Mouse (Mus musculus): Measurements from ENCODE around the gene Nop58. TPM values are rescaled to one million over a fixed set of nuclear protein-coding genes. Genes with fewer than 3 reads are reported as not detected.

The Nop58 gene
- polyA plus RNA-seq, 1 experiment from 2014 or later, result 271 TPM

DNA sequence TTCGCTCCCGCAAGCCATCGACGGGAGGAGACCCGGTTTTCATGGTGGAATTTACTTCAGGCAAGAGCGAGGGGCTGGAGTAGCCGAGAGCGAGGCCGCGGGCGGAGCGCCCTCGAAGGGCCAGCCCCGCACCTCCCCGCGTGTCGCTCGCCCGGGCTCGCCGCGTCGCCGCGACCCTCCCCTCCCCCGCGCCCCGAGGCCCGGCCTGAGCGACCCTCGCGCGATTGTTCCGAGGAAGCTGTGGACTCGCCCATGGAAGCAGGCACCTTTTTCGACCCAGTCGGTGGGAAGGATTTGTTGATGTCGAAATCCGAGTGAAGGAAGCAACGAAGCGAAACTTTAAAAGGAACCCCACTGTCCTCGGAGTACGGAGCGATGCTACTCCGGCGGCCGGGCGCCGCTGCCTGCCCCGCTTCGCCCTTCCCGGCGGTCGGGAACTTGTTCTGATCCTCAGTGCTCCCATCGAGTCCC lies 79.0 kb downstream of the Nop58 start:
- H3K4me2 ChIP-seq (replicated peaks; ENCODE audit: low read depth, low read length), result peak overlapping the region; percentile 65
- peak; percentile 78 for DNase-seq (ENCODE audit: low spot score)
- ATAC-seq (ENCODE audit: low FRiP score), result peak; percentile 79

DNA sequence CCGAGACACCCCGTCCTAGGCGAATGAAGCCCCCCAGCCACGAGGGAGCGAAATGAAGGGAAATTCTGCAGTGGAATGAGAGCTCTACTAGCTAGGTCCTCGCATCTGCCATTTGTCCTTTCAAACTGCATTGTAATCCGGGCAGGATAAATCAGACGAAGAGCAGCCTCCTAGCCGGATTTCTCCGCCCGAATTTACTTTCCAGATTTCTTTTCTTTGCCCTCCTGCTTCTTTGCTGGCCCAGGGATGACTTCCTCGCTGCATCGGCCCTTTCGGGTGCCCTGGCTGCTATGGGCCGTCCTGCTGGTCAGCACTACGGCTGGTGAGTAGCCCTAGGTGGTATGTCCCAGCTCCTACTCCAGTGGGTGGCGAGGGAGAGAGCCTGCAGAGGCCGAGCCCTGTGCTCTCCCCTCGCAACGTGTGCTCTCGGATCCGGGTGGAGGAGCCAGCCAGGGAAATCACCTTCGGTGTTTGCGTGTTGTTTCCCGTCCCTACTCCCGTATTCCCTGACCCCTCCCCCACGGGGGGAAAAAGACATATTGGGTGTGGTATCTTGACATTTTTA lies 79.7 kb downstream of the Nop58 start:
- H3K9me3 ChIP-seq (ENCODE audit: control insufficient read depth, low read length), result no peaks in the 10 kb centered on the region
- no peaks in the 10 kb centered on the region for H3K4me1 ChIP-seq (replicated peaks; ENCODE audit: control insufficient read depth, insufficient read depth, low read length)
- peak overlapping the region; percentile 65 for H3K4me2 ChIP-seq (replicated peaks; ENCODE audit: low read depth, low read length)
- 0% methylated on average over 27 of the region's 27 CpGs for WGBS
- H3K27ac ChIP-seq (ENCODE audit: low read depth, low read length), result peak overlapping the region; percentile 99
- ATAC-seq (ENCODE audit: low FRiP score) (no peak), DNase-seq (ENCODE audit: low spot score) (peak; percentile 68)
- peak overlapping the region; percentile 96 for H3K4me3 ChIP-seq (ENCODE audit: low read depth, low read length)
- peak overlapping the region; percentile 98 for H3K9ac ChIP-seq (ENCODE audit: low read depth, low read length)
- H3K36me3 ChIP-seq (ENCODE audit: control insufficient read depth, insufficient read depth, low read length), result no peaks in the 10 kb centered on the region
- H3K27me3 ChIP-seq (ENCODE audit: control insufficient read depth, insufficient read depth, low read length), result no peaks in the 10 kb centered on the region

More for the DNA sequence above, 79.0 kb downstream of the Nop58 start:
- H3K4me1 ChIP-seq (replicated peaks; ENCODE audit: control insufficient read depth, insufficient read depth, low read length), result no peaks in the 10 kb centered on the region
- H3K9ac ChIP-seq (ENCODE audit: low read depth, low read length), result peak overlapping the region; percentile 98
- no peaks in the 10 kb centered on the region for H3K36me3 ChIP-seq (ENCODE audit: control insufficient read depth, insufficient read depth, low read length)
- peak overlapping the region; percentile 99 for H3K27ac ChIP-seq (ENCODE audit: low read depth, low read length)
- no peaks in the 10 kb centered on the region for H3K27me3 ChIP-seq (ENCODE audit: control insufficient read depth, insufficient read depth, low read length)
- H3K9me3 ChIP-seq (ENCODE audit: control insufficient read depth, low read length), result no peaks in the 10 kb centered on the region
- under 1% methylated on average over 44 of the region's 55 CpGs for WGBS
- peak overlapping the region; percentile 96 for H3K4me3 ChIP-seq (ENCODE audit: low read depth, low read length)

- WGBS, result 11% methylated on average over 4 of the region's 4 CpGs
- H3K4me1 ChIP-seq (replicated peaks; ENCODE audit: control insufficient read depth, insufficient read depth, low read length), result no peaks in the 10 kb centered on the region
- H3K27ac ChIP-seq (ENCODE audit: low read depth, low read length), result no peak overlapping the region
- no peaks in the 10 kb centered on the region for H3K36me3 ChIP-seq (ENCODE audit: control insufficient read depth, insufficient read depth, low read length)
- no peak overlapping the region for H3K9ac ChIP-seq (ENCODE audit: low read depth, low read length)
- H3K27me3 ChIP-seq (ENCODE audit: control insufficient read depth, insufficient read depth, low read length), result no peaks in the 10 kb centered on the region
- H3K4me3 ChIP-seq (ENCODE audit: low read depth, low read length), result peak overlapping the region; percentile 96
- H3K4me2 ChIP-seq (replicated peaks; ENCODE audit: low read depth, low read length), result peak overlapping the region; percentile 41
- DNase-seq (ENCODE audit: low spot score) (peak; percentile 25), ATAC-seq (ENCODE audit: low FRiP score) (no peak)
- H3K9me3 ChIP-seq (ENCODE audit: control insufficient read depth, low read length), result no peaks in the 10 kb centered on the region
Measured at GRCm38 (mm10) chr1:59765279-59765678, 80.5 kb downstream of the Nop58 start.

DNA sequence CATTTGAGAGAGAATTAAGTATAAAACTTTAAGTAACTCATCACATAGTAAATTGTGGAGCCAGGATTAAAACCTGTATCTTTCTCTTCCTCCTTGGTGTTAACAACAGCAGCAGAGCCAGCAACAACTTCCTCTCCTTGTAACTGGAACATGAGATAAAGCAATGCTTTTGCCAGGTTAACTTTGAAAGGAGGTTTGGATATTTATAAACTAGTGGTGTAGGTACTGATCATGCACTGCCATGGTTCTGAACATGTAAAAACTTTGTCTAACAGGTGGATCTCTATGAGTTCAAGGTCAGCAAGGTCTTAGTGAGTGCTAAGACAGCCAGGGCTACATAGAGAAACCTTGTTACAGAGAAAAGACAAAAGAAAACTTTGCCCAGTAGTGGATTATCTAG lies 81.9 kb downstream of the Nop58 start:
- no peaks in the 10 kb centered on the region for H3K9me3 ChIP-seq (ENCODE audit: control insufficient read depth, low read length)
- no peaks in the 10 kb centered on the region for H3K4me1 ChIP-seq (replicated peaks; ENCODE audit: control insufficient read depth, insufficient read depth, low read length)
- no peak for DNase-seq (ENCODE audit: low spot score)
- peak overlapping the region; percentile 30 for H3K4me3 ChIP-seq (ENCODE audit: low read depth, low read length)
- no peaks in the 10 kb centered on the region for H3K36me3 ChIP-seq (ENCODE audit: control insufficient read depth, insufficient read depth, low read length)
- H3K27me3 ChIP-seq (ENCODE audit: control insufficient read depth, insufficient read depth, low read length), result no peaks in the 10 kb centered on the region
- ATAC-seq (ENCODE audit: low FRiP score), result no peak
- H3K4me2 ChIP-seq (replicated peaks; ENCODE audit: low read depth, low read length), result peak overlapping the region; percentile 63
- no peak overlapping the region for H3K9ac ChIP-seq (ENCODE audit: low read depth, low read length)
- no peak overlapping the region for H3K27ac ChIP-seq (ENCODE audit: low read depth, low read length)

Other genes starting within 250 kb of the Nop58 start
- gene Fzd7, start 202.5 kb upstream of the Nop58 start, polyA plus RNA-seq (2014; fragmentation: Nextera tagmentation; extraction: Ambion mirVana), result 13.0 and 15.4 TPM in 2 replicates
- 7.7 and 9.5 TPM in 2 replicates for gene Gm973, start 168.7 kb upstream of the Nop58 start, polyA plus RNA-seq (2014; fragmentation: Nextera tagmentation; extraction: Ambion mirVana)
- gene Sumo1, start 14.1 kb upstream of the Nop58 start, polyA plus RNA-seq (2014; fragmentation: Nextera tagmentation; extraction: Ambion mirVana), result 571 and 586 TPM in 2 replicates
- gene Bmpr2, start 78.4 kb downstream of the Nop58 start, polyA plus RNA-seq (2014; fragmentation: Nextera tagmentation; extraction: Ambion mirVana), result 14.1 and 17.0 TPM in 2 replicates
- gene Fam117b, start 228.0 kb downstream of the Nop58 start, polyA plus RNA-seq (2014; fragmentation: Nextera tagmentation; extraction: Ambion mirVana), result 20.2 and 20.8 TPM in 2 replicates

Measured in hindbrain, embryonic 11.5 days (tissue).